Mouse (Mus musculus) layer of hippocampus, adult 2 months (tissue): ENCODE data around the gene Olfr498. TPM values are rescaled to one million over a fixed set of nuclear protein-coding genes. Genes with fewer than 3 reads are reported as not detected.

Experiments used
- DNase-seq, 2 experiments: peaks; one replicate each; pipeline ENCODE4 v3.0.0; 2022; ENCODE audit warnings: low spot score in 2 of 2
- H3K27ac ChIP-seq: fragments of 200-600 bp; 2 replicates; pipeline ENCODE4 v1.8.1; 2022
- H3K4me3 ChIP-seq: fragments of 200-600 bp; 2 replicates; pipeline ENCODE4 v1.8.1; 2022; ENCODE audit warnings: mild to moderate bottlenecking
- CTCF ChIP-seq: fragments of 200-600 bp; conservative IDR thresholded peaks from 2 replicates; pipeline ENCODE4 v1.8.1; 2022; ENCODE audit warnings: antibody characterized with exemption, mild to moderate bottlenecking, moderate library complexity
- long read RNA-seq, 2 experiments: library from polyadenylated mRNA; stranded (forward); transcript quantifications; one replicate each; pipeline ENCODE4 v2.0.0; 2021; ENCODE audit warnings: borderline mapping rate in 2 of 2
- total RNA-seq, 2 experiments: library from RNA; stranded (reverse); gene quantifications; 2 replicates each; pipeline ENCODE4 v1.2.3; 2021

Gene Olfr498
- not detected for total RNA-seq
- long read RNA-seq, experiment 1 = 0 reads
- long read RNA-seq, experiment 2 = 0 reads

DNA sequence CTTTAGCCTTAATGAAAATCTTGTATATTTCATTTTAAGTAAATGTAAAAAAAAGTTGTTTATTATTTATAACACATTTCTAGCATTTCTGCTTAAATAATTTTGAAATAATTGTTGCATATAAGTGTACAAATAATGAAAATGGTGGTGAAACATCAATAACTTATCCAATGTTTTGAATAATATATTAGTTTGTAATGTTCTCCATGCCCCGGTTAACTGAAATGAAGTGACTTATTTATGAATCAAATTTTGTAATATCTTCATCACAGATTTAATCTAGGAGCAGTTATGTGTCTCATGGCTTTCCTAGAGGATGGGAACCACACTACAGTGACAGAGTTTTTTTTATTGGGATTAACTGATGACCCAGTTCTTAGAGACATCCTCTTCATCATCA, at the start of gene Olfr498:
TSS of gene Olfr498 (plus strand) at position 301 of the 400 bp plus-strand sequence.
- no peak for TF ChIP-seq CTCF
- no peak within 1 kb of the TSS for H3K4me3 ChIP-seq
- H3K27ac ChIP-seq = no peak within 1 kb of the TSS
- DNase-seq = no peak

DNA sequence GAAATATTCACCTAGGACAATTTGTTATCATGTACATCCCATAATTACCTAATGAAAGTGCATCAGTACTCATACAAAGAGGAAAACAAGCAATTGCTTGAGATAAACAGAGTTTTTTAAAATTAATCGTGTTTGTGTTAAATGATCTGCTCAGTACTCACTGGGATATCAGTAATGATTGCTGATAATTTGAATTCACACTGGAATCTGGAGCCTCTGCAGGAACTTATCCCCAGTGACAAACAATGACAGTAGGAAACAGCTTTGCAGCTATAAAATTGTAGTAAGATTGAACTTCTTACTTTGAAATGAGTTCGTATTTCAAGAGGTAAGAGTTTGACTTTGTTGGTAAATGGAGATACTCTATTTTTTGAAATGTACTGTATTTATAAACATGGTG, 45.0 kb upstream of the Olfr498 start, which contains the start of gene Olfr497:
TSS of gene Olfr497 (plus strand) at position 301 of the 400 bp plus-strand sequence.
- H3K27ac ChIP-seq = no peak within 1 kb of the TSS
- no peak for TF ChIP-seq CTCF
- DNase-seq = no peak
- H3K4me3 ChIP-seq = no peak within 1 kb of the TSS

Other genes starting within 250 kb of the Olfr498 start
- not detected for gene Olfr488, start 207.0 kb upstream of the Olfr498 start, total RNA-seq
- gene Olfr490, start 176.4 kb upstream of the Olfr498 start, total RNA-seq = not detected
- not detected for gene Olfr491, start 151.9 kb upstream of the Olfr498 start, total RNA-seq
- not detected for gene Olfr492, start 141.7 kb upstream of the Olfr498 start, total RNA-seq
- not detected for gene Olfr493, start 118.3 kb upstream of the Olfr498 start, total RNA-seq
- gene Olfr494, start 100.0 kb upstream of the Olfr498 start, total RNA-seq = not detected
- gene Olfr495, start 72.2 kb upstream of the Olfr498 start, total RNA-seq = not detected
- not detected for gene Olfr497, start 44.9 kb upstream of the Olfr498 start, total RNA-seq
- gene Olfr502, start 59.7 kb downstream of the Olfr498 start, total RNA-seq = not detected
- not detected for gene Olfr503, start 79.2 kb downstream of the Olfr498 start, total RNA-seq
- not detected for gene Olfr504, start 100.5 kb downstream of the Olfr498 start, total RNA-seq
- not detected for gene Olfr506, start 145.5 kb downstream of the Olfr498 start, total RNA-seq
- gene Olfr507, start 156.5 kb downstream of the Olfr498 start, total RNA-seq = not detected
- gene Olfr508, start 164.7 kb downstream of the Olfr498 start, total RNA-seq = not detected
- not detected for gene Olfr509, start 186.6 kb downstream of the Olfr498 start, total RNA-seq
- gene Olfr510, start 201.1 kb downstream of the Olfr498 start, total RNA-seq = not detected
- not detected for gene Olfr512, start 248.0 kb downstream of the Olfr498 start, total RNA-seq